Mouse (Mus musculus): ENCODE results near the gene Nckipsd. TPM values are rescaled to one million over a fixed set of nuclear protein-coding genes. Genes with fewer than 3 reads are reported as not detected.

Gene Nckipsd
- 8.9 and 9.2 TPM in 2 replicates for polyA plus RNA-seq (2016; fragmentation: Nextera tagmentation; extraction: Ambion mirVana)

- no peaks in the 10 kb centered on the region for H3K27me3 ChIP-seq (replicated peaks)
- peaks cover 43% of the 10 kb centered on the region for H3K4me1 ChIP-seq (replicated peaks)
- H3K36me3 ChIP-seq = peaks cover 63% of the 10 kb centered on the region
- H3K4me2 ChIP-seq = peak within 1 kb of the TSS; percentile 80
- H3K27ac ChIP-seq (ENCODE audit: poor library complexity, severe bottlenecking) = peak within 1 kb of the TSS; percentile 3; the same call in 1 of the 2 replicates
- H3K9ac ChIP-seq = peak within 1 kb of the TSS; percentile 75
- under 1% methylated on average over 62 of the region's 62 CpGs for WGBS
- H3K4me3 ChIP-seq = peak within 1 kb of the TSS; percentile 61
- no peaks in the 10 kb centered on the region for H3K9me3 ChIP-seq (replicated peaks)
- peak; percentile 89 for ATAC-seq (ENCODE audit: insufficient number of reproducible peaks, low FRiP score)
Observed at GRCm38 (mm10) chr9:108808163-108808665, at the start of gene Nckipsd. Nckipsd (plus strand) TSS chr9:108808368.

GRCm38 (mm10) chr9:108759121-108759520 is 49.0 kb upstream of the Nckipsd start:
- no peaks in the 10 kb centered on the region for H3K4me1 ChIP-seq (replicated peaks)
- no peak overlapping the region for H3K4me3 ChIP-seq
- H3K36me3 ChIP-seq = no peaks in the 10 kb centered on the region
- WGBS = 91% methylated on average over 20 of the region's 20 CpGs
- H3K9me3 ChIP-seq (replicated peaks) = no peaks in the 10 kb centered on the region; the same call in 1 of the 2 replicates
- no peak overlapping the region for H3K4me2 ChIP-seq
- H3K9ac ChIP-seq = no peak overlapping the region
- no peaks in the 10 kb centered on the region for H3K27me3 ChIP-seq (replicated peaks)
- ATAC-seq (ENCODE audit: insufficient number of reproducible peaks, low FRiP score) = no peak
- H3K27ac ChIP-seq (ENCODE audit: poor library complexity, severe bottlenecking) = no peak overlapping the region

- H3K36me3 ChIP-seq = no peaks in the 10 kb centered on the region
- H3K4me3 ChIP-seq = no peak overlapping the region
- no peak overlapping the region for H3K4me2 ChIP-seq
- H3K27ac ChIP-seq (ENCODE audit: poor library complexity, severe bottlenecking) = no peak overlapping the region
- H3K9ac ChIP-seq = no peak overlapping the region
- H3K9me3 ChIP-seq (replicated peaks) = no peaks in the 10 kb centered on the region; the same call in 1 of the 2 replicates
- no peaks in the 10 kb centered on the region for H3K4me1 ChIP-seq (replicated peaks)
- 63% methylated on average over 2 of the region's 2 CpGs for WGBS
- no peaks in the 10 kb centered on the region for H3K27me3 ChIP-seq (replicated peaks)
- ATAC-seq (ENCODE audit: insufficient number of reproducible peaks, low FRiP score) = no peak
Observed at GRCm38 (mm10) chr9:108759805-108760204, 48.4 kb upstream of the Nckipsd start.

- Histone ChIP-seq H3K27me3 (replicated peaks) (no peaks in the 10 kb centered on the region), H3K9me3 (replicated peaks) (no peaks in the 10 kb centered on the region; the same call in 1 of the 2 replicates), H3K4me3 (no peak overlapping the region), H3K27ac (ENCODE audit: poor library complexity, severe bottlenecking) (no peak overlapping the region), H3K4me1 (replicated peaks) (no peaks in the 10 kb centered on the region), H3K4me2 (no peak overlapping the region), H3K36me3 (no peaks in the 10 kb centered on the region), H3K9ac (no peak overlapping the region)
- no peak for ATAC-seq (ENCODE audit: insufficient number of reproducible peaks, low FRiP score)
Observed at GRCm38 (mm10) chr9:108761561-108761960, 46.6 kb upstream of the Nckipsd start.

- H3K27me3 ChIP-seq (replicated peaks) = no peaks in the 10 kb centered on the region
- no peak overlapping the region for H3K4me3 ChIP-seq
- no peaks in the 10 kb centered on the region for H3K9me3 ChIP-seq (replicated peaks)
- no peak overlapping the region for H3K9ac ChIP-seq
- no peak overlapping the region for H3K4me2 ChIP-seq
- 59% methylated on average over 10 of the region's 10 CpGs for WGBS
- H3K4me1 ChIP-seq (replicated peaks) = no peaks in the 10 kb centered on the region
- H3K36me3 ChIP-seq = no peaks in the 10 kb centered on the region
- no peak overlapping the region for H3K27ac ChIP-seq (ENCODE audit: poor library complexity, severe bottlenecking)
- ATAC-seq (ENCODE audit: insufficient number of reproducible peaks, low FRiP score) = no peak
Observed at GRCm38 (mm10) chr9:108764971-108765370, 43.2 kb upstream of the Nckipsd start.

GRCm38 (mm10) chr9:108776614-108777013 is 31.6 kb upstream of the Nckipsd start:
- no peak overlapping the region for H3K9ac ChIP-seq
- ATAC-seq (ENCODE audit: insufficient number of reproducible peaks, low FRiP score) = no peak
- H3K4me1 ChIP-seq (replicated peaks) = 0 out of 2 replicates have a peak, but pooled peaks cover 3% of the 10 kb centered on the region
- H3K36me3 ChIP-seq = no peaks in the 10 kb centered on the region
- no peak overlapping the region for H3K4me2 ChIP-seq
- H3K9me3 ChIP-seq (replicated peaks) = peaks cover 5% of the 10 kb centered on the region
- H3K4me3 ChIP-seq = no peak overlapping the region
- H3K27ac ChIP-seq (ENCODE audit: poor library complexity, severe bottlenecking) = no peak overlapping the region
- WGBS = 81% methylated on average over 4 of the region's 4 CpGs
- no peaks in the 10 kb centered on the region; the same call in 1 of the 2 replicates for H3K27me3 ChIP-seq (replicated peaks)

- Histone ChIP-seq H3K4me2 (no peak overlapping the region), H3K4me1 (replicated peaks) (peaks cover 8% of the 10 kb centered on the region; the same call in 1 of the 2 replicates), H3K9ac (no peak overlapping the region), H3K27me3 (replicated peaks) (no peaks in the 10 kb centered on the region; the same call in 1 of the 2 replicates), H3K9me3 (replicated peaks) (peaks cover 5% of the 10 kb centered on the region), H3K4me3 (no peak overlapping the region), H3K27ac (ENCODE audit: poor library complexity, severe bottlenecking) (no peak overlapping the region), H3K36me3 (no peaks in the 10 kb centered on the region)
- WGBS = 75% methylated on average over 4 of the region's 4 CpGs
- no peak for ATAC-seq (ENCODE audit: insufficient number of reproducible peaks, low FRiP score)
Observed at GRCm38 (mm10) chr9:108777276-108777675, 30.9 kb upstream of the Nckipsd start.

- Histone ChIP-seq H3K9ac (no peak overlapping the region), H3K4me2 (no peak overlapping the region), H3K27ac (ENCODE audit: poor library complexity, severe bottlenecking) (no peak overlapping the region), H3K27me3 (replicated peaks) (no peaks in the 10 kb centered on the region), H3K36me3 (no peaks in the 10 kb centered on the region), H3K4me1 (replicated peaks) (peaks cover 22% of the 10 kb centered on the region), H3K9me3 (replicated peaks) (no peaks in the 10 kb centered on the region; the same call in 1 of the 2 replicates), H3K4me3 (no peak overlapping the region)
- WGBS = 51% methylated on average over 5 of the region's 5 CpGs
- no peak for ATAC-seq (ENCODE audit: insufficient number of reproducible peaks, low FRiP score)
Observed at GRCm38 (mm10) chr9:108780959-108781358, 27.2 kb upstream of the Nckipsd start.

- Histone ChIP-seq H3K36me3 (peaks cover 1% of the 10 kb centered on the region; the same call in 1 of the 2 replicates), H3K4me1 (replicated peaks) (peaks cover 29% of the 10 kb centered on the region), H3K27ac (ENCODE audit: poor library complexity, severe bottlenecking) (no peak overlapping the region), H3K4me3 (no peak overlapping the region), H3K9ac (no peak overlapping the region), H3K4me2 (no peak overlapping the region), H3K9me3 (replicated peaks) (no peaks in the 10 kb centered on the region; the same call in 1 of the 2 replicates), H3K27me3 (replicated peaks) (no peaks in the 10 kb centered on the region)
- ATAC-seq (ENCODE audit: insufficient number of reproducible peaks, low FRiP score) = no peak
- 56% methylated on average over 4 of the region's 4 CpGs for WGBS
Observed at GRCm38 (mm10) chr9:108781891-108782290, 26.3 kb upstream of the Nckipsd start.

- no peak for ATAC-seq (ENCODE audit: insufficient number of reproducible peaks, low FRiP score)
- H3K4me3 ChIP-seq = peak overlapping the region; percentile 86
- peaks cover 35% of the 10 kb centered on the region for H3K4me1 ChIP-seq (replicated peaks)
- H3K4me2 ChIP-seq = peak overlapping the region; percentile 65
- H3K27ac ChIP-seq (ENCODE audit: poor library complexity, severe bottlenecking) = no peak overlapping the region; the same call in 1 of the 2 replicates
- peaks cover 3% of the 10 kb centered on the region; the same call in 1 of the 2 replicates for H3K36me3 ChIP-seq
- WGBS = 32% methylated on average over 9 of the region's 9 CpGs
- H3K9me3 ChIP-seq (replicated peaks) = no peaks in the 10 kb centered on the region; the same call in 1 of the 2 replicates
- no peak overlapping the region for H3K9ac ChIP-seq
- no peaks in the 10 kb centered on the region for H3K27me3 ChIP-seq (replicated peaks)
Observed at GRCm38 (mm10) chr9:108782836-108783547, 25.2 kb upstream of the Nckipsd start.
